Mouse (Mus musculus): Measurements from ENCODE around the gene Slc38a6.

Slc38a6 gene

GRCm38 (mm10) chr12:73355084-73355775, 68.7 kb downstream of the Slc38a6 start:
- in situ Hi-C loops (cut with MboI, MseI) = no loop called here

GRCm38 (mm10) chr12:73356696-73357095, 70.1 kb downstream of the Slc38a6 start:
- in situ Hi-C loops (cut with MboI, MseI) = no loop called here

GRCm38 (mm10) chr12:73357311-73357710, 70.7 kb downstream of the Slc38a6 start:
- in situ Hi-C loops (cut with MboI, MseI) = no loop called here

GRCm38 (mm10) chr12:73357736-73358135, 71.2 kb downstream of the Slc38a6 start:
- in situ Hi-C loops (cut with MboI, MseI) = no loop called here

- in situ Hi-C loops (cut with MboI, MseI) = no loop called here
Measured at GRCm38 (mm10) chr12:73358640-73359039, 72.1 kb downstream of the Slc38a6 start.

- in situ Hi-C loops (cut with MboI, MseI) = no loop called here
Measured at GRCm38 (mm10) chr12:73359520-73359919, 72.9 kb downstream of the Slc38a6 start.

GRCm38 (mm10) chr12:73361201-73361600, 74.6 kb downstream of the Slc38a6 start:
- in situ Hi-C loops (cut with MboI, MseI) = no loop called here

GRCm38 (mm10) chr12:73363401-73363800, 76.8 kb downstream of the Slc38a6 start:
- in situ Hi-C loops (cut with MboI, MseI) = no loop called here

- in situ Hi-C loops (cut with MboI, MseI) = no loop called here
Measured at GRCm38 (mm10) chr12:73363956-73364355, 77.4 kb downstream of the Slc38a6 start.

GRCm38 (mm10) chr12:73366581-73366980, 80.0 kb downstream of the Slc38a6 start:
- in situ Hi-C loops (cut with MboI, MseI) = no loop called here

GRCm38 (mm10) chr12:73367460-73368079, 81.0 kb downstream of the Slc38a6 start:
- in situ Hi-C loops (cut with MboI, MseI) = no loop called here

GRCm38 (mm10) chr12:73368868-73369608, 82.5 kb downstream of the Slc38a6 start:
- in situ Hi-C loops (cut with MboI, MseI) = no loop called here

GRCm38 (mm10) chr12:73370367-73370944, 83.9 kb downstream of the Slc38a6 start:
- in situ Hi-C loops (cut with MboI, MseI) = no loop called here

- in situ Hi-C loops (cut with MboI, MseI) = no loop called here
Measured at GRCm38 (mm10) chr12:73371132-73371531, 84.6 kb downstream of the Slc38a6 start.

GRCm38 (mm10) chr12:73378026-73378425, 91.4 kb downstream of the Slc38a6 start:
- in situ Hi-C loops (cut with MboI, MseI) = no loop called here

- in situ Hi-C loops (cut with MboI, MseI) = no loop called here
Measured at GRCm38 (mm10) chr12:73378724-73379355, 92.3 kb downstream of the Slc38a6 start.

GRCm38 (mm10) chr12:73380686-73381360, 94.2 kb downstream of the Slc38a6 start:
- in situ Hi-C loops (cut with MboI, MseI) = no loop called here

- in situ Hi-C loops (cut with MboI, MseI) = no loop called here
Measured at GRCm38 (mm10) chr12:73381452-73381851, 94.9 kb downstream of the Slc38a6 start.

- in situ Hi-C loops (cut with MboI, MseI) = no loop called here
Measured at GRCm38 (mm10) chr12:73382290-73383178, 96.0 kb downstream of the Slc38a6 start.

- in situ Hi-C loops (cut with MboI, MseI) = no loop called here
Measured at GRCm38 (mm10) chr12:73383179-73383510, 96.6 kb downstream of the Slc38a6 start.
